ENCODE assay signal across 8 mouse cellular contexts in genomic region chr11:33100027-33100507, GRCm38 (mm10). TPM values are rescaled to one million over a fixed set of nuclear protein-coding genes. Genes with fewer than 3 reads are reported as not detected.
DNase-seq lines count a peak whose midpoint lies in the region; ATAC-seq and TF ChIP-seq lines count a peak whose summit lies in the region.

No protein-coding gene starts in this region.

- H3K4me2 ChIP-seq in intestine, embryonic 14.5 days (ENCODE audit: low read length) = peak overlapping the region; percentile 42
- peak overlapping the region; percentile 47 for H3K4me2 ChIP-seq in midbrain, embryonic 16.5 days (ENCODE audit: low read length)

- intact Hi-C loops in left cerebral cortex, postnatal 4 days (cut with DNase I) = no loop called here
- intact Hi-C loops in left cerebral cortex, adult 2 months (cut with DNase I) = no loop called here

- TF ChIP-seq CTCF in left cerebral cortex, adult 2 months (IDR thresholded peaks at IDR 0.05) = no peak

- peak; percentile 27 for DNase-seq in left cerebral cortex, postnatal 4 days
- no peak for DNase-seq in left cerebral cortex, adult 8-10 months (ENCODE audit: low spot score in 2 of 2)
- peak; percentile 45 to 69 for DNase-seq in gastrocnemius, postnatal 4 days (ENCODE audit: low spot score in 2 of 2)
- DNase-seq in intestine, embryonic 14.5 days (ENCODE audit: low spot score) = no peak
- DNase-seq in spleen, adult 18-20 months = no peak
- DNase-seq in left cerebral cortex, adult 2 months (ENCODE audit: extremely low spot score in 1 of 2, low spot score in 2 of 2) = no peak

- no peaks in the 10 kb centered on the region for H3K27me3 ChIP-seq in intestine, embryonic 14.5 days (replicated peaks; ENCODE audit: control insufficient read depth, insufficient read depth, low read length)
- no peaks in the 10 kb centered on the region for H3K27me3 ChIP-seq in midbrain, embryonic 16.5 days (ENCODE audit: control insufficient read depth, insufficient read depth, low read depth, low read length)

- H3K9me3 ChIP-seq in intestine, embryonic 14.5 days (ENCODE audit: control insufficient read depth, low read length) = no peaks in the 10 kb centered on the region
- H3K9me3 ChIP-seq in midbrain, embryonic 16.5 days (replicated peaks; ENCODE audit: control insufficient read depth, low read length, poor library complexity, severe bottlenecking) = no peaks in the 10 kb centered on the region

- H3K4me3 ChIP-seq in intestine, embryonic 14.5 days (ENCODE audit: low read depth, low read length) = peak overlapping the region; percentile 21
- peak overlapping the region; percentile 24 for H3K4me3 ChIP-seq in midbrain, embryonic 16.5 days (ENCODE audit: low read depth, low read length)
- H3K4me3 ChIP-seq in left cerebral cortex, adult 2 months = no peak overlapping the region

- WGBS in intestine, embryonic 14.5 days = 25% methylated on average over 10 of the region's 10 CpGs
- 24% methylated on average over 10 of the region's 10 CpGs for WGBS in midbrain, embryonic 16.5 days

- no peak overlapping the region for H3K27ac ChIP-seq in intestine, embryonic 14.5 days (ENCODE audit: low read depth)
- no peak overlapping the region for H3K27ac ChIP-seq in midbrain, embryonic 16.5 days (ENCODE audit: low read length)
- no peak overlapping the region for H3K27ac ChIP-seq in left cerebral cortex, adult 2 months

- no peaks in the 10 kb centered on the region for H3K36me3 ChIP-seq in intestine, embryonic 14.5 days (ENCODE audit: control insufficient read depth, insufficient read depth, low read length)
- no peaks in the 10 kb centered on the region for H3K36me3 ChIP-seq in midbrain, embryonic 16.5 days (ENCODE audit: control insufficient read depth, insufficient read depth, low read length)

- H3K4me1 ChIP-seq in intestine, embryonic 14.5 days (replicated peaks; ENCODE audit: control insufficient read depth, insufficient read depth, low read length) = peaks cover 6% of the 10 kb centered on the region; the same call in 1 of the 2 replicates
- H3K4me1 ChIP-seq in midbrain, embryonic 16.5 days (ENCODE audit: control insufficient read depth, insufficient read depth, low read length) = peaks cover 5% of the 10 kb centered on the region; the same call in 1 of the 2 replicates

- H3K9ac ChIP-seq in intestine, embryonic 14.5 days (ENCODE audit: low read length) = no peak overlapping the region
- no peak overlapping the region for H3K9ac ChIP-seq in midbrain, embryonic 16.5 days (ENCODE audit: low read depth, low read length)

- ATAC-seq in intestine, embryonic 14.5 days (replicated peaks; ENCODE audit: low FRiP score, low TSS enrichment, low read depth) = 0 out of 2 replicates have a peak, but pooled peaks have one; percentile 19
- ATAC-seq in midbrain, embryonic 16.5 days = 0 out of 2 replicates have a peak, but pooled peaks have one; percentile 37
- ATAC-seq in erythroid progenitor cell, adult 5-6 weeks (replicated peaks; ENCODE audit: low FRiP score, poor library complexity, severe bottlenecking) = no peak

RNA-seq across cellular contexts. Expression of gene Fgf18, which starts 47.1 kb away (rescaled TPM):
- total RNA-seq in left cerebral cortex, postnatal 4 days (2021) = 1 to 10 TPM; 7.4 to 8.4 TPM
- total RNA-seq in left cerebral cortex, adult 8-10 months (2022) = 1 to 10 TPM; 2.2 to 3.9 (median 3.0) TPM
- total RNA-seq in gastrocnemius, postnatal 4 days (2021) = 10 to 100 TPM; 19.9 to 21.2 TPM
- polyA plus RNA-seq in intestine, embryonic 14.5 days (2014; fragmentation: Nextera tagmentation; extraction: Ambion mirVana) = 1.5 and 2.1 TPM in 2 replicates
- 2.7 and 4.8 TPM in 2 replicates for polyA plus RNA-seq in midbrain, embryonic 16.5 days (2015; fragmentation: Nextera tagmentation; extraction: Ambion mirVana)
- total RNA-seq in erythroid progenitor cell, adult 5-6 weeks (2015; ENCODE audit: low replicate concordance) = not detected in 2 replicates
- 0.51 TPM in 1 of 2 replicates, not detected in the other for total RNA-seq in erythroid progenitor cell, adult 5-6 weeks (2017; ENCODE audit: low replicate concordance)
- 1 to 10 TPM; 1.9 to 2.6 TPM for total RNA-seq in left cerebral cortex, adult 2 months (2021)

Comparison
In these comparisons a context has a peak if more than half of its experiments do, and no peak if none do; other contexts are left out.
1. DNase-seq: peak in left cerebral cortex, postnatal 4 days (single experiment) and gastrocnemius, postnatal 4 days (2 of 2); none in left cerebral cortex, adult 8-10 months (0 of 2), intestine, embryonic 14.5 days (single experiment), spleen, adult 18-20 months (0 of 2) and left cerebral cortex, adult 2 months (0 of 2).